Mouse (Mus musculus): ENCODE data around the gene Samd10. TPM values are rescaled to one million over a fixed set of nuclear protein-coding genes. Genes with fewer than 3 reads are reported as not detected.
A peak's percentile ranks its signal among the peaks of the same experiment; 100 is the strongest.

Samd10 gene
- 10 to 100 TPM; 11.9 to 12.2 TPM for total RNA-seq (2021)
- long read RNA-seq, experiment 1, transcript Samd10-201 (5 exons, 2,164 nt): major isoform, 9 of 14 reads
- long read RNA-seq, experiment 1, partial matches to known transcripts: 0 of 14 reads
- long read RNA-seq, experiment 1, other reads (novel, unspliced or antisense): 0 of 14 reads
- long read RNA-seq, experiment 2, transcript Samd10-203 (5 exons, 2,131 nt): minor isoform, 5 of 15 reads
- long read RNA-seq, experiment 2, transcript Samd10-201 (5 exons, 2,164 nt): major isoform, 8 of 15 reads
- long read RNA-seq, experiment 2, partial matches to known transcripts: 0 of 15 reads
- long read RNA-seq, experiment 2, other reads (novel, unspliced or antisense): 2 of 15 reads

- Histone ChIP-seq H3K4me3 (peak within 1 kb of the TSS; percentile 57), H3K27ac (peak within 1 kb of the TSS; percentile 89)
- peak in 1 of 2 experiments; percentile 37 for DNase-seq (ENCODE audit: low spot score in 2 of 2)
- TF ChIP-seq CTCF (conservative IDR thresholded peaks at IDR 0.05): peak; percentile 60
Observed at GRCm38 (mm10) chr2:181598454-181599351, at the start of gene Samd10. Gene Samd10 (minus strand): TSS chr2:181599212.

DNA sequence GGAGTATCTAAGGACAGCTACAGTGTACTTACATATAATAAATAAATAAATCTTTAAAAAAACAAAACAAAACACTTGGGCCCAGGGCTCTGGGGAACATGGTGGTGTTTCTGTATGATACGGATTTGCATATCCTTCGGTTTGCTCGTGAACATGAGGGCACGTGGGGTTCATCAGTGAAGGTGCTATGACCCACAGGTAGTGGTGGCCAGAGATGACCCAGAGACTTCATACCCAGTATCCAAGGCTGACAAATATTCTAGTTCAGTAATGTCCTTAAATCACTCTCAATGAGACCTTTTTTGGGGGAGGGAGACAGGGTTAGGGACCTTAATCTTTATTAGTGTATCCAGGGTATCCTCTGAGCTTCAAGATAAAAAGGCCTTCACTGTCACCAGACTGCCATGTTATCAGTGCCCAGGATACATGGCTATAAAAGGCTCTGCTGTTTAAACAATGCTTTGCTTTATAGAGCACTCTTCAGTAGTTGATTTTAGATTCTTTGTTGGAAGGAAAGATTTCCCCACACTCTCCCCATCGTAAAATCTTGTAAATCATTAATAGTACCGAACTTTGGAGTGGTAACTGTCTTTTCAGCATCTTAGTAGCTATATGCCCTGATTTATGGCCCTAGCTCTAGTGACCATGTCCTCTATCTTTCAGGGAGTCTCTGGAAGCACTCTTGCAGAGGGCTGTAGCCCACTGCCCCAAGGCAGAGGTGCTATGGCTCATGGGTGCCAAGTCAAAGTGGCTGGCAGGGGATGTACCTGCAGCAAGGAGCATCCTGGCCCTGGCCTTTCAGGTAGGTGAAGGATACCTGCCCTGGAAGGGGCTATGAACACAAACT is 47.8 kb upstream of the Samd10 start:
- TF ChIP-seq CTCF (conservative IDR thresholded peaks at IDR 0.05): no peak
- Histone ChIP-seq H3K27ac (no peak overlapping the region), H3K4me3 (no peak overlapping the region)
- no peak for DNase-seq (ENCODE audit: low spot score in 2 of 2)

DNA sequence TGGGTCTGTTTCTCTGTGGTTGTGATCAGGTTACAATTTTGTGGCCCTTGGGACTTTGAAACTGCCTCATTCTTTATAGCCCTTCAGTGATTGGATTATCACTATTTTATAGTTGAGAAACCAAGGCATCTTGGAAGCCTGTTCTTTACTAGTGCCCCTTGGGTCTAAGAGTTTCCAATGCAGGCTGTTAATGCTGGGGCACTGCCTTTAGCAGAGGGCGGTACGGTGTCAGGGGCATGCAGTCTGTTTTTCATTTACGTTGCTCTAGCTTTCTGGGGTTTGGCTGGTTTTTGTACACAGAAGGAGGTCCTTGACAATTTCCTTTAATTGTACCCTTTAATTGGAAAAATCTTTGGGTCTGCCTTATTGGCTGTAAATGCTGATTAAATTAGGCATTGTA is 46.7 kb upstream of the Samd10 start:
- DNase-seq (ENCODE audit: low spot score in 2 of 2): no peak
- no peak for TF ChIP-seq CTCF (conservative IDR thresholded peaks at IDR 0.05)
- H3K27ac ChIP-seq: no peak overlapping the region
- no peak overlapping the region for H3K4me3 ChIP-seq

GRCm38 (mm10) chr2:181644361-181644760 is 45.3 kb upstream of the Samd10 start:
- peak; percentile 81 for TF ChIP-seq CTCF (conservative IDR thresholded peaks at IDR 0.05)
- DNase-seq (ENCODE audit: low spot score in 2 of 2): no peak
- no peak overlapping the region for H3K4me3 ChIP-seq
- H3K27ac ChIP-seq: no peak overlapping the region

GRCm38 (mm10) chr2:181635865-181636264 is 36.9 kb upstream of the Samd10 start:
- no peak for DNase-seq (ENCODE audit: low spot score in 2 of 2)
- TF ChIP-seq CTCF (conservative IDR thresholded peaks at IDR 0.05): no peak
- Histone ChIP-seq H3K4me3 (no peak overlapping the region), H3K27ac (no peak overlapping the region)

DNA sequence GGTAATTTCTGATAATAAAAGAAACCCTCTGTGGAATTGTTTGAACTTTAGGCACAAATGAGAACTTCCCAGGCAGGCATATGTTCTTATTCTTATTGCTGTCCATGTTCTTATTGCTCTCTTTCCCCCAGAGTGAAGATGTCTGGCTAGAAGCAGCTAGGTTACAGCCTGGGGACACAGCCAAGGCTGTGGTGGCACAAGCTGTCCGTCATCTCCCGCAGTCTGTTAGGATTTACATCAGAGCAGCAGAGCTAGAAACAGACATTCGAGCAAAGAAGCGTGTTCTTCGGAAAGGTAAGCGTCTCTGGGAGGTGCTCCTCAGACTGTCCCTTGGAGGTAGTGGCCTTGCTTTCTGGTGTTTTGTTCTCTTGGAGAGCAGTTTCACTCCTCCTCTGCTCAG is 33.6 kb upstream of the Samd10 start:
- Histone ChIP-seq H3K27ac (peak overlapping the region; percentile 72), H3K4me3 (no peak overlapping the region)
- TF ChIP-seq CTCF (conservative IDR thresholded peaks at IDR 0.05): no peak
- peak in 1 of 2 experiments; percentile 19 for DNase-seq (ENCODE audit: low spot score in 2 of 2)

- DNase-seq (ENCODE audit: low spot score in 2 of 2): no peak
- Histone ChIP-seq H3K4me3 (no peak overlapping the region), H3K27ac (no peak overlapping the region)
- TF ChIP-seq CTCF (conservative IDR thresholded peaks at IDR 0.05): no peak
Observed at GRCm38 (mm10) chr2:181628471-181628870, 29.5 kb upstream of the Samd10 start.

- H3K4me3 ChIP-seq: no peak overlapping the region
- peak in 1 of 2 experiments; percentile 32 for DNase-seq (ENCODE audit: low spot score in 2 of 2)
- no peak overlapping the region for H3K27ac ChIP-seq
- TF ChIP-seq CTCF (conservative IDR thresholded peaks at IDR 0.05): peak; percentile 83
Observed at GRCm38 (mm10) chr2:181623401-181623800, 24.4 kb upstream of the Samd10 start.

DNA sequence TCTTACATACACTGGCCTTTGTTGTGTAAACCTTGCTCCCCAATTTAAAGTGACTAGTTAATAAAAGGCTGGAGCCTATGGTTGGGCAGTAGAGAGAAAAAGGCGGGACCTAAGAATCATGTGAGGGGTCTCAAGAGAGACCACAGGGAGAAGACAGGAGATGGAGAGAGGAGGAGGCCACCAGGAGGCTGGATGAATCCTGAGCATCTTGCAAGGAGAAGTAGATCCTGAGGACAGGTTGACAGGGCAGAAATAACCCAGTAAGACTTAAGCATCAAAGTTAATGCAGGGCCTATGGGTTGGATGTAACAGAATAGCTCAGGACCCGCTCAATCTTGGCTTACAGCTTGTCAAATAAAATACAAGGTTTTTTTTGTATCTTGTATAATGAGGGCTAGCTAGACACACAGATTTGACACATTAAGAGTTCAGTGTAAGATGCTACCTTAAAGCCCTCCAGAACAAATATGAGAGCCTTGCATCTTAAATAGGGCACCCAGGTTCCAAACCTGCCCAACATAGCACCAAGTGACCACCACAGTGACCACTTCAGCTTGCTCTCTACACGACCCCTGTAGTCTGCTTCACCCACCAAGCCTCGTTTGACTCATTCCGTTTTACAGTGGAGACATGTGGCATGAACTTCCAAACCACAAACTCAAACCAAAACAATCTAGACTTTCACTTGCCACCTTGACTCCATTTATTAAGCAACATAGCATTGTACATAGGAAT is 19.9 kb upstream of the Samd10 start:
- H3K4me3 ChIP-seq: no peak overlapping the region
- DNase-seq (ENCODE audit: low spot score in 2 of 2): no peak

DNA sequence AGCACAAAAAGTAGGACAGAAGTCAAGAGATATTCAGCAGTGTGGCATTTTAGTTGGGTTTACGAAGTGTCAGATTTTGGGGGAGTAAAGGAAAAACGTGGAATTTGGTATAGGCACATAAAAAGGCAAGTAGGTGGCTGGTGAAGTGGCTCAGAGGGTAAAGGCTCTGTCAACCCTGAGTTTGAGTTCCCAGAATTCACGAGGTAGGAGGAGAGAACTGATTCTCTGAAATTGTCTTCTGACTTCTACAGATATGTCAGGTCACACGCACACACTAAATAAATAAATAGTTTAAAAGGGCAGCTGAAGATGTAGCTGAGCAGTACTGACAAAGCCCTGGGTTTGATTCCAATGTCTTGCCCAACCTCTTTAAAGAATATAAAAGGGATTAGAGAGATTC is 3.4 kb upstream of the Samd10 start:
- TF ChIP-seq CTCF (conservative IDR thresholded peaks at IDR 0.05): no peak
- DNase-seq (ENCODE audit: low spot score in 2 of 2): no peak
- Histone ChIP-seq H3K4me3 (peak overlapping the region; percentile 76; the same call in 1 of the 2 replicates), H3K27ac (no peak overlapping the region)

More for the DNA sequence above, 19.9 kb upstream of the Samd10 start:
- no peak for TF ChIP-seq CTCF (conservative IDR thresholded peaks at IDR 0.05)
- H3K27ac ChIP-seq: no peak overlapping the region

GRCm38 (mm10) chr2:181601751-181602145 is 2.7 kb upstream of the Samd10 start:
- Histone ChIP-seq H3K27ac (peak overlapping the region; percentile 97), H3K4me3 (peak overlapping the region; percentile 76)
- DNase-seq (ENCODE audit: low spot score in 2 of 2): no peak
- no peak for TF ChIP-seq CTCF (conservative IDR thresholded peaks at IDR 0.05)
